Mouse (Mus musculus): Measurements from ENCODE around the gene Ccdc107. TPM values are rescaled to one million over a fixed set of nuclear protein-coding genes. Genes with fewer than 3 reads are reported as not detected.

Gene Ccdc107
- polyA plus RNA-seq, 1 experiment from 2014 or later: 84.0 TPM

- Histone ChIP-seq H3K4me3 (no peak overlapping the region), H3K9me3 (no peaks in the 10 kb centered on the region), H3K9ac (no peak overlapping the region), H3K27ac (replicated peaks) (no peak overlapping the region), H3K36me3 (no peaks in the 10 kb centered on the region), H3K27me3 (no peaks in the 10 kb centered on the region), H3K4me1 (replicated peaks) (peaks cover 8% of the 10 kb centered on the region), H3K4me2 (no peak overlapping the region)
- ATAC-seq (ENCODE audit: low FRiP score, low read depth): no peak
- WGBS: 96% methylated on average over 3 of the region's 3 CpGs
These were observed 3.1 kb upstream of the Ccdc107 start for GRCm38 (mm10) chr4:43489611-43490010.

- no peak overlapping the region for H3K27ac ChIP-seq (replicated peaks)
- no peak overlapping the region for H3K4me3 ChIP-seq
- no peak overlapping the region for H3K9ac ChIP-seq
- H3K36me3 ChIP-seq: no peaks in the 10 kb centered on the region
- no peaks in the 10 kb centered on the region for H3K27me3 ChIP-seq
- no peak overlapping the region for H3K4me2 ChIP-seq
- ATAC-seq (ENCODE audit: low FRiP score, low read depth): no peak
- WGBS: 81% methylated on average over 5 of the region's 5 CpGs
- peaks cover 16% of the 10 kb centered on the region for H3K4me1 ChIP-seq (replicated peaks)
- no peaks in the 10 kb centered on the region for H3K9me3 ChIP-seq
These were observed 1.9 kb upstream of the Ccdc107 start for GRCm38 (mm10) chr4:43490801-43491200.

GRCm38 (mm10) chr4:43492101-43492820 lies 439 bp upstream of the Ccdc107 start:
- Histone ChIP-seq H3K4me2 (peak overlapping the region; percentile 71), H3K36me3 (0 out of 2 replicates have a peak, but pooled peaks cover 6% of the 10 kb centered on the region), H3K9me3 (no peaks in the 10 kb centered on the region), H3K27ac (replicated peaks) (peak overlapping the region; percentile 94), H3K9ac (no peak overlapping the region), H3K4me3 (peak overlapping the region; percentile 81), H3K27me3 (no peaks in the 10 kb centered on the region), H3K4me1 (replicated peaks) (peaks cover 16% of the 10 kb centered on the region)
- WGBS: 38% methylated on average over 12 of the region's 12 CpGs
- ATAC-seq (ENCODE audit: low FRiP score, low read depth): no peak

- peaks cover 16% of the 10 kb centered on the region for H3K4me1 ChIP-seq (replicated peaks)
- H3K27ac ChIP-seq (replicated peaks): peak overlapping the region; percentile 94
- no peaks in the 10 kb centered on the region for H3K9me3 ChIP-seq
- peak overlapping the region; percentile 81 for H3K4me3 ChIP-seq
- H3K36me3 ChIP-seq: 0 out of 2 replicates have a peak, but pooled peaks cover 6% of the 10 kb centered on the region
- peak overlapping the region; percentile 92 for H3K9ac ChIP-seq
- under 1% methylated on average over 47 of the region's 47 CpGs for WGBS
- no peaks in the 10 kb centered on the region for H3K27me3 ChIP-seq
- ATAC-seq (ENCODE audit: low FRiP score, low read depth): peak; percentile 90
- H3K4me2 ChIP-seq: peak overlapping the region; percentile 71
These were observed 616 bp downstream of the Ccdc107 start for GRCm38 (mm10) chr4:43493186-43493845.

GRCm38 (mm10) chr4:43493846-43494240 lies 1.1 kb downstream of the Ccdc107 start:
- WGBS: 1% methylated on average over 9 of the region's 9 CpGs
- peak overlapping the region; percentile 71 for H3K4me2 ChIP-seq
- peak overlapping the region; percentile 81 for H3K4me3 ChIP-seq
- no peaks in the 10 kb centered on the region for H3K27me3 ChIP-seq
- H3K9ac ChIP-seq: peak overlapping the region; percentile 92
- no peak for ATAC-seq (ENCODE audit: low FRiP score, low read depth)
- H3K36me3 ChIP-seq: 0 out of 2 replicates have a peak, but pooled peaks cover 6% of the 10 kb centered on the region
- peaks cover 17% of the 10 kb centered on the region for H3K4me1 ChIP-seq (replicated peaks)
- H3K9me3 ChIP-seq: no peaks in the 10 kb centered on the region
- peak overlapping the region; percentile 94 for H3K27ac ChIP-seq (replicated peaks)

GRCm38 (mm10) chr4:43496587-43496986 lies 3.9 kb downstream of the Ccdc107 start:
- no peak overlapping the region for H3K4me2 ChIP-seq
- whole genome bisulfite sequencing: 68% methylated on average over 6 of the region's 6 CpGs
- no peak overlapping the region for H3K27ac ChIP-seq (replicated peaks)
- no peaks in the 10 kb centered on the region for H3K27me3 ChIP-seq
- H3K4me1 ChIP-seq (replicated peaks): peaks cover 25% of the 10 kb centered on the region
- H3K9ac ChIP-seq: no peak overlapping the region
- ATAC-seq (ENCODE audit: low FRiP score, low read depth): no peak
- H3K9me3 ChIP-seq: no peaks in the 10 kb centered on the region
- H3K36me3 ChIP-seq: 0 out of 2 replicates have a peak, but pooled peaks cover 6% of the 10 kb centered on the region
- no peak overlapping the region for H3K4me3 ChIP-seq

- WGBS: 96% methylated on average over 8 of the region's 8 CpGs
- no peak for ATAC-seq (ENCODE audit: low FRiP score, low read depth)
- H3K9ac ChIP-seq: no peak overlapping the region
- H3K4me1 ChIP-seq (replicated peaks): peaks cover 25% of the 10 kb centered on the region
- H3K36me3 ChIP-seq: 0 out of 2 replicates have a peak, but pooled peaks cover 6% of the 10 kb centered on the region
- H3K27ac ChIP-seq (replicated peaks): no peak overlapping the region
- H3K4me2 ChIP-seq: 0 out of 2 replicates have a peak overlapping the region, but pooled peaks have one; percentile 90
- no peak overlapping the region for H3K4me3 ChIP-seq
- H3K27me3 ChIP-seq: no peaks in the 10 kb centered on the region
- no peaks in the 10 kb centered on the region for H3K9me3 ChIP-seq
These were observed 4.7 kb downstream of the Ccdc107 start for GRCm38 (mm10) chr4:43497405-43497804.

GRCm38 (mm10) chr4:43497946-43498345 lies 5.2 kb downstream of the Ccdc107 start:
- H3K4me3 ChIP-seq: no peak overlapping the region
- 76% methylated on average over 4 of the region's 4 CpGs for WGBS
- 0 out of 2 replicates have a peak overlapping the region, but pooled peaks have one; percentile 90 for H3K4me2 ChIP-seq
- H3K9me3 ChIP-seq: no peaks in the 10 kb centered on the region
- H3K27ac ChIP-seq (replicated peaks): no peak overlapping the region
- H3K36me3 ChIP-seq: 0 out of 2 replicates have a peak, but pooled peaks cover 6% of the 10 kb centered on the region
- no peak for ATAC-seq (ENCODE audit: low FRiP score, low read depth)
- H3K27me3 ChIP-seq: no peaks in the 10 kb centered on the region
- H3K9ac ChIP-seq: no peak overlapping the region
- H3K4me1 ChIP-seq (replicated peaks): peaks cover 25% of the 10 kb centered on the region

- Histone ChIP-seq H3K4me1 (replicated peaks) (peaks cover 24% of the 10 kb centered on the region), H3K4me3 (peak overlapping the region; percentile 56), H3K9ac (no peak overlapping the region), H3K27ac (replicated peaks) (no peak overlapping the region), H3K9me3 (no peaks in the 10 kb centered on the region), H3K27me3 (no peaks in the 10 kb centered on the region), H3K4me2 (peak overlapping the region; percentile 90), H3K36me3 (0 out of 2 replicates have a peak, but pooled peaks cover 6% of the 10 kb centered on the region)
- 12% methylated on average over 8 of the region's 8 CpGs for WGBS
- no peak for ATAC-seq (ENCODE audit: low FRiP score, low read depth)
These were observed 6.3 kb downstream of the Ccdc107 start for GRCm38 (mm10) chr4:43498983-43499382.

GRCm38 (mm10) chr4:43499407-43500333 lies 7.0 kb downstream of the Ccdc107 start, which contains the start of gene Arhgef39:
Gene Arhgef39, minus strand, starts transcription at chr4:43499695.
- Histone ChIP-seq H3K9ac (peak within 1 kb of the TSS; percentile 40), H3K4me3 (peak within 1 kb of the TSS; percentile 56), H3K27me3 (no peaks in the 10 kb centered on the region), H3K27ac (replicated peaks) (no peak within 1 kb of the TSS), H3K9me3 (no peaks in the 10 kb centered on the region), H3K4me2 (peak within 1 kb of the TSS; percentile 90), H3K36me3 (0 out of 2 replicates have a peak, but pooled peaks cover 6% of the 10 kb centered on the region), H3K4me1 (replicated peaks) (peaks cover 17% of the 10 kb centered on the region)
- peak; percentile 88 for ATAC-seq (ENCODE audit: low FRiP score, low read depth)
- WGBS: 7% methylated on average over 50 of the region's 50 CpGs

GRCm38 (mm10) chr4:43503041-43503440 lies 10.3 kb downstream of the Ccdc107 start:
- no peak overlapping the region for H3K9ac ChIP-seq
- WGBS: 60% methylated on average over 2 of the region's 2 CpGs

More at GRCm38 (mm10) chr4:43503041-43503440, 10.3 kb downstream of the Ccdc107 start:
- Histone ChIP-seq H3K4me2 (no peak overlapping the region), H3K27me3 (peaks cover 10% of the 10 kb centered on the region), H3K27ac (replicated peaks) (no peak overlapping the region), H3K36me3 (no peaks in the 10 kb centered on the region), H3K4me1 (replicated peaks) (peaks cover 13% of the 10 kb centered on the region), H3K9me3 (no peaks in the 10 kb centered on the region), H3K4me3 (no peak overlapping the region)
- no peak for ATAC-seq (ENCODE audit: low FRiP score, low read depth)
